Mouse (Mus musculus) heart, adult 8-10 months (tissue): ENCODE data around the gene Plekha4. TPM values are rescaled to one million over a fixed set of nuclear protein-coding genes. Genes with fewer than 3 reads are reported as not detected.
"Not testable (repeated sequence)": the region's sequence is repeated elsewhere in the genome, so short reads cannot be mapped to it uniquely, and the experiment has no call there.

Source experiments
- DNase-seq: peaks from one replicate; pipeline ENCODE4 v3.0.0; 2022; ENCODE audit warnings: low spot score
- total RNA-seq, 4 experiments: library from RNA; stranded (reverse); gene quantifications; 2 replicates each; pipeline ENCODE4 v1.2.4; 2022

Gene Plekha4
- total RNA-seq, 4 experiments from 2014 or later: 2.6 to 4.2 (median 3.0) TPM

DNA sequence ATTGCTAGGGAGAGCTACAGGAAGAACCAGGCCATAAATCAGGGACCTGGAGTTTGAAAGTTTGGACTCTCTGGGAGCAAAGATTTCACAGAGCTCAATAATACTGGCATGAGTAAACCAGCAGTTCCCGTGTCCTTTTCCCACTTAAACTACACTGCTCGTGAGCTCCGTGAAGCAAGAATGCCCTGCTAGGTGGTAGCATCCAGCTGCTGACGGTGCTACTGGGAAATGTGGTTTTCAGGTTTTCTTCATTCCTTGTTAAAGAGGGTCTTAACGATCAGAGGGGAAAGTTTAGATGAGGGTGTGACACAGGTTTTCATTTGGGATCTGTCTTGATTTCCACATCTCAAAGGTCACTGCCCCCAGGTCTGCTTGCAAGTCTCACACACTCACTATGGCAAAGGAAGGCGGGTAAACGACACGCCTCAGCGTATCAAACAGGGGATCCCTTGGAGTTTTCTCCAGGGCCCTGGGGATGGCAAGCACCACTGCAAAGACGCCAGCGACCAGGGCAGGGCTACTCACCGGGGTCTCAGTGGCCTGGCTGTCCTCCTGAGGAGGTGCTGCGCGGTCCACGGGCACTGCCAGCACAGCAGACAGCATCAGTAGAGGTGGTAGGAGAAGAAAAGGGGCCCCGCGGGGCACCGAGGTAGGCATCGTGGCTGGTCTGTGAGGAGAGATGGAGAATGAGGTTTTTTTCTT lies 16.8 kb upstream of the Plekha4 start:
- DNase-seq: no peak

DNA sequence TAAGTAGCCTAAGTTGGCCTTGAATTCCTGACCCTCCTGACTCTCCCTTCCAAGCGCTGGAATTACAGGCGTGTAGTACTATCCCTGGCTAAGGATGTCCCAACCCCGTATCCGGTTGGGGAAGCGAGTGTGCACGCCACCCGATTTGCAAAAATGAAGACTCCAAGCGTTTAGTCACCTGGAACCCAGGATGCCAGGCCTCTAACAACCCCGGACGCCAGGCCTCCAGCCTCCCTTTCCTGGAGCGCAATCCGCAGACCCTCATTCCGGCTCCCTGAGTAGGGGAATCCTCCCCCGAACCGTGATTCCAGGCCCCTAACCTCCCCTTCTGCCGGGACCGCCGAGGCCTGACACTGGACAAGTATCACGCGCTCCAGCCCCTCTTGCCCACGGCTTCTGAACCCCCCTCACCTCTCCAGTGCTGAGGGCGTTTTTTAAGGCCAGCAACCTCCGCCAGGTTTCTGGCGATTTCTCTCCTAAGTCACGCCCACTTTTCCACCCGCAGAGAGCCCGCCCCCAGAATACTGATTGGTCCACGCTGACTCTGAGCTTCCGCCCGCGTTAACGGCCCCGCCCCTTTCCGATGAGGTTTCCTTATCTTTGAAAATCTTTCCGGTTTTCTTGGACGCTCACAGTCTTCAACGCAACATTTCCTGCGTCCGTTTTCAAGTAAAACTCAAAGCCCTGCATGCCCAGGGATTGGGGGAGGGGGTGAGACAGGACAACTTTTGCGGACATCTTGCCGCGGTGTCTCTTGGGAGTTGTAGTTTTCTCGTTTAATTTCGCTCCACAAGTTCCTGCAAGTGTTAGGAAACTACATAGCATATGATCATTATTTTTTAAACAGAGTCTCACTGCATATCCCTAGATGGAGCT lies 16.0 kb upstream of the Plekha4 start, which contains the start of gene Nucb1:
Gene Nucb1 (minus strand): TSS at position 495 of the 876 bp plus-strand sequence.
- DNase-seq: peak; percentile 96

GRCm38 (mm10) chr7:45514411-45514810 lies 11.7 kb upstream of the Plekha4 start:
- no peak for DNase-seq

- no peak for DNase-seq
Measured at GRCm38 (mm10) chr7:45515436-45515835, 10.7 kb upstream of the Plekha4 start.

DNA sequence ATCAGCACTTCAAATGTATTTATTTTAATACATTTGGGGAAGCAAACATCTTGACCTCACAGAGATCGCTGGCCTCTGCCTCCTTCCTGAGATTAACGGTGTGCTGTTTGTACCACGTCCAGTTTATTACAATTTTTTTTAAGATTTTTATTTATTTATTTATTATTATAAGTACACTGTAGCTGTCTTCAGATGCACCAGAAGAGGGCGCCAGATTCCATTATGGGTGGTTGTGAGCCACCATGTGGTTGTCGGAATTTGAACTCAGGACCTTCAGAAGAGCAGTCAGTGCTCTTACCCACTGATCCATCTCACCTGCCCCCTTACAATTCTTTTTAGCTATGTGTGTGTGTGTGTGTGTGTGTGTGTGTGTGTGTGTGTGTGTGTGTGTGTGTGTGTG lies 9.3 kb upstream of the Plekha4 start:
- not testable (repeated sequence) for DNase-seq

DNA sequence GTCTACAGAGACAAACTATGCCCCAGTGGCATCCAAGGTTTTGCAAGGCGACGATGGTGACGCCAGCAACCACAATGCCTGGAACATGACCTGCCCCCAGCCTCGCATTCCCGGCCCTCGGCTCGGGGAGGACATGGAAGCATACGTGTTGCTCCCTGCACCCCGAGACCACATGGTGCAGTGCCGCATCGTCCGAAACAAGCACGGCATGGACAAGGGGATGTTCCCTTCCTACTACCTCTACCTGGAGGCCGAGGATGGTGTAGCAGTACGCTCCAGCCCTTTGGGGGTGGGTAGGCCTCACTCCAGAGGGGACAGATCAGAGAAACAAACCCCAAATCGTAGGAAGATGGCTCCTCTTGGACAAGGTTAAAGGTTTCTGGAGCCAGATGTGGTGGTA lies 7.5 kb upstream of the Plekha4 start:
- no peak for DNase-seq

DNA sequence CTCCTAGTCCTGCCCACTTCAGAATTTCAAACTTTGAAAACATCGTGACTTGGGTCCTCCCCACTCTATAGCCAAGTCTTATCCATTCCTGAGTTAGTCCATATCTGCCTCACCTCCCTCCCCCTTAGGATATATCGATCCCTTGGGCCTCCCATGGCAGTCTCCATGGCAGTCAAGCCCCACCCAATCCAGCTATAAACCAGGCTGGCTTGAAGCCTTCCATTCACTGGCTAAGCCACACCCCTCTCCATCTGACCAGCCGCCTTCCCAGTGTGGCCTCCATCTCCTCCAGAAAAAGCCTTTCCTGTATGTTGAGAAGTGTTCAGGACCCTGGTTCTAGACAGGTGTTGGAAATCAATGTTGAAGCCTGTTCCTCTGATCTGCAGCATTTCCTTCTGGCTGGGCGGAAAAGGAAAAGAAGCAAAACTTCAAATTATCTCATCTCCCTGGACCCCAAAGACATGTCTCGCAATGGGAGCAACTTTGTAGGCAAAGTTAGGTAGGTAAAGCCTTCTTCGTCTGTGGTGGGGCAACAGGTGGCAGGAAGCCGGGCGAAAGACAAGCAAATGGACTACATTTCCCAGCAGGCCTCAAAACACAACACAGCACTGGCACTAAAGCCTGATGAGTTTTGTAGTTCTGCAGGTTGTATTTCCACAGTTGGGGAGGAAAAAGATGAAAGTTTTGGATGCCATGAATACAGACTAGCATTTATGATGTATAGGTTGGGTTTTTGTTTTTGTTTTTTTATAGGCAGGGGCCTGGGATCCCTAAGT lies 6.6 kb upstream of the Plekha4 start:
- DNase-seq: no peak

DNA sequence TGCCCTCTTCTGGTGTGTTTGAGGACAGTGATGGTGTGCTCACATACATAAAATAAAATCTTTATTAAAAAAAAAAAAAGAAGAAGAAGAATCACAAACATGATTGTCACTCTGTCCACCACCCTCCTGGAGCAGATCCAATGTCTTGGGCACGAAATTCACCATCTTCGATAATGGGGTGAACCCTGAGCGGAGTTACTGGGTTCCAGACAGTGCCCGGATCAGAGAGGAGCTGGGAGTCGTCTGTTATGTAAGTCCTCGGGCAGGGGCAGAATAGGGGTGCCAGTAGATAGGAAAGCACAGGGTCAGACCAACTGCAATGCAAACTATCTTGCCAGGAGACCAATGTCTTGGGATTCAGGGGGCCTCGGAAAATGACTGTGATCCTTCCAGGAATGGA lies 5.5 kb upstream of the Plekha4 start:
- no peak for DNase-seq

DNA sequence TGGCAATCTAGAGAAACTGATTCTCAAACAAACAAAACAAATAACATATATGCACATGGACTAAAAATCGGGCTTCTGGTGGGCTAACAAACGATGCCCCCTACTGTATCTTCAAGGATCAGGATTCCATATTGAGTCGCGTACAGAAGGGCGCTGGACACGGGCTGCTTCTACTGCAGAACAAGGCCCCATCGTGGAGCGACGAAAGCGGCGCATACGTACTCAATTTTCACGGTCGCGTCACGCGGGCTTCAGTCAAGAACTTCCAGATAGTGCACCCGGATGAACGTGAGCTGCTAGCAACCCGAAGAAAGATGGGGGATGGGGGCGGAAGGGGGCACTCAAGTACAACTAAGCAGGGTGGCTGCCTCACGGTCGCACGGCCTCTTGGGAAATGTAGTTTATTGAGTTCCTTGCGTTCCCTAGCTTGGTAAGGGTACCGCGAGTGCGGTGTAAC lies 4.4 kb upstream of the Plekha4 start:
- DNase-seq: peak; percentile 89

- DNase-seq: no peak
Measured at GRCm38 (mm10) chr7:45522194-45522752, 3.9 kb upstream of the Plekha4 start.

GRCm38 (mm10) chr7:45522957-45523676 lies 3.0 kb upstream of the Plekha4 start:
- DNase-seq: no peak

DNA sequence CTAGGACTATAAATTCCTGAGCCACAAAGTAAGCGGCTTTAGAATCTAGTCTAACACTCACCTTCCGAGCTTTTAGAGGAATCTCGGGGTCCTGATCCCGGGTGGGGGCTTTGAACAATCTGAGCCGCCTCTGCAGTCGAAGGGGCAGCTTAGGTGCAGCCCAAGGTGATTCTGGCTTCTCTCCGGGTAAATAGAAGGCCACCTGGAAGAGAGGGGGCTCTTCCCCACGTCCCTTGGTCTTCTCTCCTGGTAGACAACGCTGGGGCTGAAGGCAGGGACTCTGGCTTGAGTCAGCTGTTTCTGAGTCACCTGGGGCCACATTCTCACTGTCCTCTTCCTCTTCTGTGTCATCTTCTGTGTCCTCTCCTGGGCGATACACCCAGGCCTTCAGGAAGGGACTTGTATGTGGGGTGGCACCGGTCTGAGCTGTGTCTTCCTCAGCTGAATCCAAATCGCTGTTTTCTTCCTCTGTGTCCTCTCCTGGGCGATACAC lies 2.4 kb upstream of the Plekha4 start:
- no peak for DNase-seq

- peak; percentile 67 for DNase-seq
Measured at GRCm38 (mm10) chr7:45524841-45525621, 1.1 kb upstream of the Plekha4 start.

GRCm38 (mm10) chr7:45526474-45527120 lies 467 bp downstream of the Plekha4 start:
- no peak for DNase-seq

DNA sequence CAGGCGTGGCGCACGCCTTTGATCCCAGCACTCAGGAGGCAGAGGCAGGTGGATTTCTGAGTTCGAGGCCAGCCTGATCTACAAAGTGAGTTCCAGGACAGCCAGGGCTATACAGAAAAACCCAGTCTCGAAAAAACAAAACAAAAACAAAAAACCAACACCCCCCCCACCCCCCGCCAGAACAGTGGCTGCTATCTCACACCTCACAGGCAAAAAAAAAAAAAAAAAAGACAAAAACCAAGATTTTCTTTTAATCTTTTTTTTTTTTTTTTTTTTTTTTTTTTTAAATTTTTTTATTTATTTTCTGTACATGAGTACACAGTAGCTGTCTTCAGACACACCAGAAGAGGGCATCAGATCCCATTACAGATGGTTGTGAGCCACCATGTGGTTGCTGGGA lies 1.0 kb downstream of the Plekha4 start:
- DNase-seq: not testable (repeated sequence)

DNA sequence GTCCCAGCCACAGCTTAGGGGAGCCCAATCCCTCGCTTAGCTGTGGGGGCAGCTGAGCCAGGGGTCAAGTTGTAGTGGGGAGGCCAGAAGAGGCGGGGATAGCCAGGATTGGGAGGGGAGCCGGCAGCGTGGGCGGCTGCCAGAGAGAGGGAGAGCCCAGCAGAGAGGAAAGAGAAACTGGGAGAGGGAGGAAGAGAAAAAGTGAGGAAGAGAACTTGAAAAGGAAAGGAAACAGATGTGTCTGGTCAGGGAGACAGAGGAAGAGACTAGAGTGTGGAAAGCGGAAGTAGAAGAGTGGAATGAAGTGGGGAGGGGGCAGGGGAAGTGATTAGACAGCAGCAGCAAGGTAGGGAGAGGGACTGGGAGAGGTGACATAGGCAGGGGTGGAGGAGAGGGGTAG lies 3.3 kb downstream of the Plekha4 start:
- DNase-seq: no peak

DNA sequence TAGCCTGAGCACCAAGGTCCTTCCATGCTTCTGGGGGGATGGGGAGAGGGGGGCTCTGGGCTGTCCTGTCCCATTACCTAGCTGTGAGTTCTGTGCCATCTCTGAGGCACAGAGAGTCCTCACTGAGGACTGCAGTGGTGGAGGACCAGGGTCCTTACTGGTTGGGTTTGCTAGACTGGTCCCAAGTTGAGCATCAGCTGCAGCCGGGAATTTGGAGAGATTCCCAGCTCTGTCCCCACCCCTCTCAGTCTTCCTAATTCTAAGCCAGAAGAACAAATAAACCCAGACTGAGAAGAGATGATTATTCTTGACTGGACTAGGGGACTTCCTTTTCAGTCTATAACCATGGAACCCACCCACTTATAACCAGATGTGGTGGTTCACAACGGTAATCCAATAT lies 4.5 kb downstream of the Plekha4 start:
- DNase-seq: no peak

DNA sequence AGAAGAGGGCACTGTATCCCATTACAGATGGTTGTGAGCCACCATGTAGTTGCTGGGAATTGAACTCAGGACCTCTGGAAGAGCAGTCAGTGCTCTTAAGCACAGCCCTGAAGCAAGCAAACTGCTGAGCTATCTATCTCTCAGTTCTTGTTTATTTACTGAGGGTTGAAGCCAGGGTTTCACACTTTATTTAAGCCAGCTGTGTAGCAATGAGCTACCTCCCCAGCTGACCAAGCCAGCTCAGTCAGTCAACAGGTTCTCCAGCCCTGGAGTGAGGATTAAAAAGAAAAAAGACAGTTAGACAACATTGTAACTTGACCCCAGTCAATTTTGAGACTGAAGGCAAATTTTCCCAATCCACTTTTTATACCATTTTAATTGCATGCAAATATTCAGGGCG lies 9.5 kb downstream of the Plekha4 start:
- DNase-seq: no peak

DNA sequence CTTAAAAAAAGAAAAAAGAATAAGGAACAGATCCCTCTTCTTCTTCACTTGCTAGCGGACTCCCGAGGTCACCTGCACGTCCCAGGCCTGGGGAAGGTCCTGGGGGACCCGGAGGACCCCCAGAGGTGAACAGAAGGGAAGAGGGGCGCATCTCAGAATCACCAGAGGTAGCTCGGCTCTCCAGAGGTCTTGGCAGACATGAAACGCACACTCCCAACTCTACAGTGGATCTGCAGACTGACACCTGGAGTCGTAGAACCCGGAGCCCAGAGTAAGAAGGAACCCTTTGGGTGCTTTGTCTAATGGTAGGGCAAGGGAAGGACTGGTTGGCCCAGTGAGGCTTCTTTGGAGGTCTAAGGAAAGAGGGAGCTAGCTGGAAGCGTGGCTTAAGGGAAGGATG lies 11.5 kb downstream of the Plekha4 start:
- no peak for DNase-seq
